Mouse (Mus musculus): Measurements from ENCODE around the gene Ccdc146. TPM values are rescaled to one million over a fixed set of nuclear protein-coding genes. Genes with fewer than 3 reads are reported as not detected.

Ccdc146 gene
- 0.22 and 0.40 TPM in 2 replicates for polyA plus RNA-seq (2015; fragmentation: Nextera tagmentation; extraction: Ambion mirVana)

GRCm38 (mm10) chr5:21424614-21425602 is at the start of gene Ccdc146, which contains the start of gene Fam185a:
TSS of gene Ccdc146 (minus strand) at chr5:21424677.
TSS of gene Fam185a (plus strand) at chr5:21424958.

GRCm38 (mm10) chr5:21372493-21373179 is 51.8 kb downstream of the Ccdc146 start, which contains the start of gene Fgl2:
TSS of gene Fgl2 (plus strand) at chr5:21372642.

Other genes starting within 250 kb of the Ccdc146 start
- gene Gsap, start 238.4 kb downstream of the Ccdc146 start, polyA plus RNA-seq (2015; fragmentation: Nextera tagmentation; extraction: Ambion mirVana): 1.4 and 3.0 TPM in 2 replicates
- gene Fgl2, start 52.0 kb downstream of the Ccdc146 start, polyA plus RNA-seq (2015; fragmentation: Nextera tagmentation; extraction: Ambion mirVana): 2.5 and 5.2 TPM in 2 replicates
- gene Fam185a, start 281 bp upstream of the Ccdc146 start, polyA plus RNA-seq (2015; fragmentation: Nextera tagmentation; extraction: Ambion mirVana): 1.9 and 2.1 TPM in 2 replicates
- 18.0 and 21.3 TPM in 2 replicates for gene Lrrc17, start 118.9 kb upstream of the Ccdc146 start, polyA plus RNA-seq (2015; fragmentation: Nextera tagmentation; extraction: Ambion mirVana)
- 0.25 and 0.36 TPM in 2 replicates for gene Fbxl13, start 221.0 kb upstream of the Ccdc146 start, polyA plus RNA-seq (2015; fragmentation: Nextera tagmentation; extraction: Ambion mirVana)
- 11.4 and 13.4 TPM in 2 replicates for gene Armc10, start 221.1 kb upstream of the Ccdc146 start, polyA plus RNA-seq (2015; fragmentation: Nextera tagmentation; extraction: Ambion mirVana)